Mouse (Mus musculus) heart, embryonic 14.5 days (tissue): ENCODE data around the gene Phlpp1. TPM values are rescaled to one million over a fixed set of nuclear protein-coding genes. Genes with fewer than 3 reads are reported as not detected.

ENCODE experiments used
- ATAC-seq: fragments of 200-750 bp; cut with Nextera tagmentation; 2 replicates; pipeline ENCODE4 v1.8.0; 2017; ENCODE audit warnings: low read depth, moderate TSS enrichment; ENCODE audit not compliant: insufficient number of reproducible peaks, insufficient read depth, low FRiP score
- H3K27ac ChIP-seq, 2 experiments: fragments of 200-500 bp in 1 of 2; fragments of 300-500 bp in 1 of 2; sonication (generic) in 1 of 2; replicated peaks in 1 of 2; 2 replicates each; pipeline ENCODE4 v1.5.1; 2012 to 2014; ENCODE audit warnings: low read depth in 2 of 2, low read length in 2 of 2, control low read depth in 1 of 2, mild to moderate bottlenecking in 1 of 2, mixed read lengths in 1 of 2; ENCODE audit not compliant: control insufficient read depth in 1 of 2, insufficient read depth in 1 of 2
- H3K27me3 ChIP-seq: fragments of 300-500 bp; sonication (generic); 2 replicates; pipeline ENCODE4 v1.6.1; 2014; ENCODE audit warnings: mild to moderate bottlenecking, low read length, control low read depth; ENCODE audit not compliant: control insufficient read depth, insufficient read depth
- H3K36me3 ChIP-seq: fragments of 300-500 bp; sonication (generic); 2 replicates; pipeline ENCODE4 v1.6.1; 2014; ENCODE audit warnings: mild to moderate bottlenecking, control low read depth, low read length, mixed read lengths; ENCODE audit not compliant: control insufficient read depth, insufficient read depth
- H3K4me1 ChIP-seq, 2 experiments: fragments of 200-500 bp in 1 of 2; fragments of 300-500 bp in 1 of 2; sonication (generic) in 1 of 2; 2 replicates each; pipeline ENCODE4 v1.6.1; 2012 to 2014; ENCODE audit warnings: low read length in 2 of 2, control low read depth in 1 of 2, mixed read lengths in 1 of 2; ENCODE audit not compliant: control insufficient read depth in 2 of 2, insufficient read depth in 2 of 2
- H3K4me2 ChIP-seq: fragments of 300-500 bp; sonication (generic); 2 replicates; pipeline ENCODE4 v1.6.1; 2014; ENCODE audit warnings: mild to moderate bottlenecking, low read length
- H3K4me3 ChIP-seq, 2 experiments: fragments of 200-500 bp in 1 of 2; fragments of 300-500 bp in 1 of 2; sonication (generic) in 1 of 2; 2 replicates each; pipeline ENCODE4 v1.5.1; 2012 to 2014; ENCODE audit warnings: low read length in 2 of 2, mild to moderate bottlenecking in 2 of 2, control low read depth in 1 of 2, low read depth in 1 of 2, moderate library complexity in 1 of 2; ENCODE audit not compliant: control insufficient read depth in 1 of 2, insufficient read depth in 1 of 2
- H3K9ac ChIP-seq: fragments of 300-500 bp; sonication (generic); 2 replicates; pipeline ENCODE4 v1.6.1; 2014; ENCODE audit warnings: mild to moderate bottlenecking, low read length
- H3K9me3 ChIP-seq: fragments of 300-500 bp; sonication (generic); 2 replicates; pipeline ENCODE4 v1.6.1; 2016; ENCODE audit warnings: low read length, control low read depth; ENCODE audit not compliant: control insufficient read depth
- WGBS: fragments of 180-500 bp; shearing (Covaris S2); extraction: QIAGEN DNeasy Blood & Tissue Kit; methylation state at CpG from one replicate; pipeline ENCODE4 v1.1.7; 2014; 5-methylcytosine and 5-hydroxymethylcytosine counted together
- polyA plus RNA-seq: library from polyadenylated mRNA; unstranded; fragments of >200 nt; fragmentation: Nextera tagmentation; extraction: Ambion mirVana; gene quantifications from 2 replicates; pipeline ENCODE4 v1.2.1, GENCODE M21; 2014

Phlpp1 gene
- polyA plus RNA-seq, 1 experiment from 2014 or later = 6.7 TPM

- Histone ChIP-seq H3K27me3 (no peaks in the 10 kb centered on the region), H3K9me3 (no peaks in the 10 kb centered on the region), H3K27ac (0 out of 4 replicates have a peak overlapping the region, but pooled peaks of 1 of the 2 experiments have one; percentile 25), H3K4me1 (peaks cover 25 to 71% of the 10 kb centered on the region in 2 experiments), H3K9ac (no peak overlapping the region), H3K4me2 (no peak overlapping the region), H3K4me3 (no peak overlapping the region), H3K36me3 (no peaks in the 10 kb centered on the region)
- WGBS = 80% methylated on average over 5 of the region's 5 CpGs
- ATAC-seq = no peak
Measured at GRCm38 (mm10) chr1:106197991-106198390, 26.4 kb downstream of the Phlpp1 start.

- Histone ChIP-seq H3K9ac (peak overlapping the region; percentile 35; the same call in 1 of the 2 replicates), H3K4me1 (peaks cover 29 to 73% of the 10 kb centered on the region in 2 experiments)
Measured at GRCm38 (mm10) chr1:106199109-106199508, 27.6 kb downstream of the Phlpp1 start.

GRCm38 (mm10) chr1:106199686-106200085 lies 28.1 kb downstream of the Phlpp1 start:
- Histone ChIP-seq H3K9ac (peak overlapping the region; percentile 35; the same call in 1 of the 2 replicates), H3K4me2 (peak overlapping the region; percentile 42)

More at GRCm38 (mm10) chr1:106199109-106199508, 27.6 kb downstream of the Phlpp1 start:
- Histone ChIP-seq H3K4me2 (peak overlapping the region; percentile 42), H3K4me3 (no peak overlapping the region), H3K27me3 (no peaks in the 10 kb centered on the region), H3K27ac (peak overlapping the region in 1 of 2 experiments; percentile 83; a peak in 3 of 4 replicates), H3K36me3 (no peaks in the 10 kb centered on the region), H3K9me3 (no peaks in the 10 kb centered on the region)
- 80% methylated on average over 4 of the region's 4 CpGs for WGBS
- no peak for ATAC-seq

GRCm38 (mm10) chr1:106201025-106201424 lies 29.5 kb downstream of the Phlpp1 start:
- no peak overlapping the region for H3K4me2 ChIP-seq
- H3K36me3 ChIP-seq = no peaks in the 10 kb centered on the region
- 73% methylated on average over 1 of the region's 1 CpGs for WGBS
- peaks cover 24 to 75% of the 10 kb centered on the region in 2 experiments for H3K4me1 ChIP-seq
- no peaks in the 10 kb centered on the region for H3K9me3 ChIP-seq
- ATAC-seq = no peak
- H3K9ac ChIP-seq = no peak overlapping the region
- peak overlapping the region in 1 of 2 experiments; percentile 53; a peak in 2 of 4 replicates for H3K27ac ChIP-seq
- H3K4me3 ChIP-seq = no peak overlapping the region
- no peaks in the 10 kb centered on the region for H3K27me3 ChIP-seq

More at GRCm38 (mm10) chr1:106199686-106200085, 28.1 kb downstream of the Phlpp1 start:
- H3K4me3 ChIP-seq = no peak overlapping the region
- WGBS = 0% methylated on average over 2 of the region's 2 CpGs
- peaks cover 26 to 70% of the 10 kb centered on the region in 2 experiments for H3K4me1 ChIP-seq
- ATAC-seq = peak; percentile 58; the same call in 1 of the 2 replicates
- H3K27me3 ChIP-seq = no peaks in the 10 kb centered on the region
- H3K36me3 ChIP-seq = no peaks in the 10 kb centered on the region
- peak overlapping the region; percentile 83 to 84 for H3K27ac ChIP-seq
- H3K9me3 ChIP-seq = no peaks in the 10 kb centered on the region

- ATAC-seq = no peak
- Histone ChIP-seq H3K9ac (no peak overlapping the region), H3K9me3 (no peaks in the 10 kb centered on the region), H3K4me2 (no peak overlapping the region), H3K27ac (peak overlapping the region in 1 of 2 experiments; percentile 74; a peak in 1 of 4 replicates), H3K36me3 (no peaks in the 10 kb centered on the region), H3K4me1 (peaks cover 24 to 77% of the 10 kb centered on the region in 2 experiments), H3K4me3 (no peak overlapping the region), H3K27me3 (no peaks in the 10 kb centered on the region)
- WGBS = 54% methylated on average over 4 of the region's 4 CpGs
Measured at GRCm38 (mm10) chr1:106201929-106202328, 30.4 kb downstream of the Phlpp1 start.

GRCm38 (mm10) chr1:106203942-106204341 lies 32.4 kb downstream of the Phlpp1 start:
- H3K27ac ChIP-seq = peak overlapping the region; percentile 74 to 84
- peak overlapping the region; percentile 58 for H3K4me2 ChIP-seq
- no peak for ATAC-seq
- no peaks in the 10 kb centered on the region for H3K36me3 ChIP-seq
- peaks cover 24 to 67% of the 10 kb centered on the region in 2 experiments for H3K4me1 ChIP-seq
- no peaks in the 10 kb centered on the region for H3K9me3 ChIP-seq
- 9% methylated on average over 3 of the region's 3 CpGs for WGBS
- H3K4me3 ChIP-seq = no peak overlapping the region
- no peaks in the 10 kb centered on the region for H3K27me3 ChIP-seq
- H3K9ac ChIP-seq = peak overlapping the region; percentile 0; the same call in 1 of the 2 replicates

- Histone ChIP-seq H3K27ac (peak overlapping the region; percentile 74 to 82; a peak in 3 of 4 replicates), H3K4me2 (peak overlapping the region; percentile 58), H3K9ac (peak overlapping the region; percentile 0; the same call in 1 of the 2 replicates), H3K4me1 (peaks cover 22 to 67% of the 10 kb centered on the region in 2 experiments), H3K27me3 (no peaks in the 10 kb centered on the region), H3K36me3 (no peaks in the 10 kb centered on the region), H3K9me3 (no peaks in the 10 kb centered on the region), H3K4me3 (no peak overlapping the region)
- 5% methylated on average over 3 of the region's 3 CpGs for WGBS
- ATAC-seq = peak; percentile 89
Measured at GRCm38 (mm10) chr1:106204350-106204749, 32.8 kb downstream of the Phlpp1 start.
